Mouse (Mus musculus) forebrain, postnatal 0 days (tissue): ENCODE measurements around the gene Smyd3. TPM values are rescaled to one million over a fixed set of nuclear protein-coding genes. Genes with fewer than 3 reads are reported as not detected.

Source experiments
- ATAC-seq: fragments of 200-750 bp; cut with Nextera tagmentation; 2 replicates; pipeline ENCODE4 v1.8.0; 2017; ENCODE audit warnings: mild to moderate bottlenecking, moderate library complexity
- DNase-seq: peaks from one replicate; pipeline ENCODE4 v3.0.0-alpha.2; 2015
- H3K27ac ChIP-seq: fragments of 300-500 bp; sonication (generic); 2 replicates; pipeline ENCODE4 v1.5.1; 2014; ENCODE audit warnings: low read depth, mild to moderate bottlenecking, antibody characterized with exemption, low read length, moderate library complexity, mixed read lengths
- H3K27me3 ChIP-seq: fragments of 300-500 bp; sonication (generic); 2 replicates; pipeline ENCODE4 v1.6.1; 2014; ENCODE audit warnings: mild to moderate bottlenecking, low read length, mixed read lengths; ENCODE audit not compliant: insufficient read depth
- H3K36me3 ChIP-seq: fragments of 300-500 bp; sonication (generic); 2 replicates; pipeline ENCODE4 v1.6.1; 2014; ENCODE audit warnings: mild to moderate bottlenecking, moderate library complexity; ENCODE audit not compliant: insufficient read depth
- H3K4me1 ChIP-seq: fragments of 300-500 bp; sonication (generic); 2 replicates; pipeline ENCODE4 v1.6.1; 2014; ENCODE audit warnings: antibody characterized with exemption; ENCODE audit not compliant: insufficient read depth
- H3K4me2 ChIP-seq: fragments of 300-500 bp; sonication (generic); 2 replicates; pipeline ENCODE4 v1.6.1; 2014; ENCODE audit warnings: low read depth, mild to moderate bottlenecking, moderate library complexity
- H3K4me3 ChIP-seq: fragments of 300-500 bp; sonication (generic); 2 replicates; pipeline ENCODE4 v1.5.1; 2014; ENCODE audit warnings: low read depth, low read length, mixed read lengths
- H3K9ac ChIP-seq: fragments of 300-500 bp; sonication (generic); 2 replicates; pipeline ENCODE4 v1.6.1; 2014; ENCODE audit warnings: mild to moderate bottlenecking
- H3K9me3 ChIP-seq: fragments of 300-500 bp; sonication (generic); 2 replicates; pipeline ENCODE4 v1.6.1; 2016; ENCODE audit warnings: low read length
- CTCF ChIP-seq: sonication (generic); IDR thresholded peaks from 2 replicates; pipeline ENCODE4 v1.5.1; 2016; ENCODE audit warnings: antibody characterized with exemption, control low read depth, low read depth
- WGBS: fragments of 180-500 bp; shearing (Covaris S2); extraction: QIAGEN DNeasy Blood & Tissue Kit; methylation state at CpG from one replicate; pipeline ENCODE4 v1.1.7; 2014; 5-methylcytosine and 5-hydroxymethylcytosine counted together
- polyA plus RNA-seq: library from polyadenylated mRNA; unstranded; fragments of >200 nt; fragmentation: Nextera tagmentation; extraction: Ambion mirVana; gene quantifications from 2 replicates; pipeline ENCODE4 v1.2.1, GENCODE M21; 2015
- total RNA-seq: library from RNA; depleted of rRNA; stranded (reverse); fragments of >200 nt; gene quantifications from 2 replicates; pipeline ENCODE4 v1.2.3, GENCODE M21; 2014

Smyd3 gene
- total and polyA plus RNA-seq, 2 experiments from 2014 or later = 19.0 to 27.6 TPM

DNA sequence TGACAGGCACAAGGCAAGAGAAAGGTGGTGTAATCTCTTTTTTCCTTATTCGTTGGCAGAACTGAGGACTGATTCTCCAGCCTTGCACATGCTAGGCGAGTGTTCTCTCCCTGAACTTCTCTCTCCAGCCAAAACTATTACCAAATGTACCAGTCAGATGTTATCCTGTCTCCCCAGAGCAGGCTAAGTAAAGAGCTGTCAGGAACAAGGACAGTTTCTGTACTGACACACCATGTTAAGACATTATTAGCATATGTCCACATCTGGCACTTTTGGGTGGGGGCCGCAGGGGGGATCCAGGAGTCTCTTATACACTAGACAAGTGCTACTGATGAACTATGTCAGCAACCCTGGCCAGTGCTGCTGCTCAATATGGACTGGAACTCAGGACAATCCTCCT is 39.1 kb upstream of the Smyd3 start:
- DNase-seq (no peak), ATAC-seq (no peak)
- H3K9ac ChIP-seq = no peak overlapping the region
- WGBS = 81% methylated on average over 3 of the region's 3 CpGs
- no peak for TF ChIP-seq CTCF
- H3K27ac ChIP-seq = no peak overlapping the region
- H3K4me2 ChIP-seq = no peak overlapping the region
- no peaks in the 10 kb centered on the region for H3K4me1 ChIP-seq
- no peaks in the 10 kb centered on the region for H3K27me3 ChIP-seq
- no peak overlapping the region for H3K4me3 ChIP-seq
- H3K9me3 ChIP-seq = no peaks in the 10 kb centered on the region
- H3K36me3 ChIP-seq = no peaks in the 10 kb centered on the region

DNA sequence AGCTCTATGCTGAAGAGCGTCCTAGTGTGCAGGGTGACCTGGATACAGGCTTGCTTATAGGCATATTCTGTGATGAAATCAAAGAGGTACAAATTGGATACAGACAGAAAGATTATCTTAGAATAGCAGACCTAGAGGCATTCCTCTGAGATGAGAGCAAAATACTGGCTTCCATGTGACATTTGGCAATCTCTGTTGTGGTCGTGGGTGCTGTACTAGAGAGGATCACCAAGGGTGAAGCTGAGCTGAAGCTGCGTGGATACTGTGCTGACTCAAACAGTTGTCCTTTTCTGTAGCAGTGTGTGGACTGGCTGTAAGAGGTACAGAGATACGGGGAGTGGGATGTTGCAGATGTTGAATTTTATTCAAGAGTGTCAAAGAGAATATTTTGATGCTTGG is 36.1 kb upstream of the Smyd3 start:
- Histone ChIP-seq H3K27ac (no peak overlapping the region), H3K27me3 (no peaks in the 10 kb centered on the region), H3K4me1 (no peaks in the 10 kb centered on the region), H3K9me3 (no peaks in the 10 kb centered on the region), H3K9ac (no peak overlapping the region), H3K36me3 (no peaks in the 10 kb centered on the region), H3K4me2 (no peak overlapping the region), H3K4me3 (no peak overlapping the region)
- ATAC-seq (no peak), DNase-seq (no peak)
- no peak for TF ChIP-seq CTCF
- 78% methylated on average over 4 of the region's 4 CpGs for WGBS

DNA sequence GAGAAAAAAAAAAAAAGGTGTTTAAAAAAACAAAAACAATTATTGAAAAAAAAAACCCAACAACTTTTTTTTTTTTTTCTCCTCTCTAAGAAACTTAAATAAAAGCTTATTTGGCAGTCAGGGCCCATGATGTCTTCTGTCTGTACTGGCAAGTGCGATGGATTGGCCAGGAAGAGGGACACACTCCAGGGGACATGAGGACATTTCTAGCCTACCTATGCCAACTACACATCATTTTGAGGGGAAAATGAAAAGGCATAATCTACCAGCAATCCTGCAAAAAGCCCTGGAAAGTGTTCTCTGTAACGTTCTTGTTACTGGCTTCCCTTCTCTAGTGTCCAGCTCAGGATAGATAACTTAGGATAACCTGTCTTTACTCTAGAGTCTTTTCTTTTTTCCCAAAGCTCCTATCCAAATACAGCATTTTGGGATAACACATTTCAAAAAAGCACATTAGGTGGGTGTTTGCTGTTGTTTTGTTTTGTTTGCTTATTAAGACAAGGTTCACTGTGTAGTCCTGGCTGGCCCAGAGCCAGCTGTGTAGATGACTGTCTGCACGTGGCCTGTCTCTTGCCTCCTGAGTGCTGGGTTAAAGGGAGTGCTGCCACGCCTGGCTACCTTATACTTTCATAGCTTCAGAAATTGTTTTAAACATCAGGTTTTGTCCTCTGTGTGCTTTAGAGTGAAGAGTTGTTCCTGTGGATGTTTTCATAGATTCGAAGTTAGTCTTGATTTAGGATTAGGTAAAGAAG is 35.5 kb upstream of the Smyd3 start:
- no peaks in the 10 kb centered on the region for H3K27me3 ChIP-seq
- peaks cover 2% of the 10 kb centered on the region; the same call in 1 of the 2 replicates for H3K4me1 ChIP-seq
- no peak overlapping the region for H3K4me3 ChIP-seq
- TF ChIP-seq CTCF = no peak
- ATAC-seq (no peak), DNase-seq (no peak)
- H3K27ac ChIP-seq = no peak overlapping the region
- H3K9ac ChIP-seq = no peak overlapping the region
- H3K4me2 ChIP-seq = no peak overlapping the region
- no peaks in the 10 kb centered on the region for H3K36me3 ChIP-seq
- WGBS = 65% methylated on average over 5 of the region's 5 CpGs
- H3K9me3 ChIP-seq = no peaks in the 10 kb centered on the region

GRCm38 (mm10) chr1:179552751-179553150 is 34.9 kb upstream of the Smyd3 start:
- Histone ChIP-seq H3K36me3 (no peaks in the 10 kb centered on the region), H3K9ac (no peak overlapping the region), H3K4me3 (no peak overlapping the region), H3K9me3 (no peaks in the 10 kb centered on the region), H3K27ac (no peak overlapping the region), H3K4me2 (no peak overlapping the region), H3K4me1 (peaks cover 6% of the 10 kb centered on the region), H3K27me3 (no peaks in the 10 kb centered on the region)
- WGBS = 40% methylated on average over 7 of the region's 7 CpGs
- DNase-seq (no peak), ATAC-seq (no peak)
- TF ChIP-seq CTCF = no peak

GRCm38 (mm10) chr1:179551921-179552320 is 34.1 kb upstream of the Smyd3 start:
- TF ChIP-seq CTCF = no peak
- H3K27ac ChIP-seq = no peak overlapping the region
- DNase-seq (no peak), ATAC-seq (no peak)
- H3K9me3 ChIP-seq = no peaks in the 10 kb centered on the region
- no peak overlapping the region for H3K4me3 ChIP-seq
- WGBS = 81% methylated on average over 4 of the region's 4 CpGs
- H3K27me3 ChIP-seq = no peaks in the 10 kb centered on the region
- no peaks in the 10 kb centered on the region for H3K36me3 ChIP-seq
- no peak overlapping the region for H3K4me2 ChIP-seq
- no peak overlapping the region for H3K9ac ChIP-seq
- peaks cover 10% of the 10 kb centered on the region for H3K4me1 ChIP-seq

DNA sequence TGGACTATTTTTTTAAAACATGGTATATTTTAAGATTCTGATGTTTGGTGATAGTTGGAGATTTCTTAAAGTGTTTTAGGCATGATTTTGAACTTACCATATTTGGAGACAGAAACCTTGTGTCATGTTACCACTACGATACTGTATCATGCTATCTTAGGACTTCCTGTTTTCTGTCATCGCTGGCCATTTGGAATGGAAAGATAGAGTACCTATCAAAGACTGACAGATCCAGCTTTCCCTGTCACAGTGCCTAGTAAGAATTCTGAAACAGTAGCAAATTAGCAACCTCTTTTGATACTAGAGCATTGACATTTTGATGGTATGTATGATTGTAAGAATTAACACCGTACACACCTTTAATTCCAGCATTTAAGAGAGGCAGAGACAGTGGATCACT is 33.5 kb upstream of the Smyd3 start:
- no peaks in the 10 kb centered on the region for H3K36me3 ChIP-seq
- no peak overlapping the region for H3K9ac ChIP-seq
- DNase-seq (no peak), ATAC-seq (no peak)
- H3K27ac ChIP-seq = no peak overlapping the region
- no peak overlapping the region for H3K4me3 ChIP-seq
- H3K4me2 ChIP-seq = no peak overlapping the region
- H3K9me3 ChIP-seq = no peaks in the 10 kb centered on the region
- H3K4me1 ChIP-seq = peaks cover 10% of the 10 kb centered on the region
- no peak for TF ChIP-seq CTCF
- WGBS = 95% methylated on average over 3 of the region's 3 CpGs
- no peaks in the 10 kb centered on the region for H3K27me3 ChIP-seq

GRCm38 (mm10) chr1:179548996-179549752 is 31.3 kb upstream of the Smyd3 start:
- H3K4me3 ChIP-seq = no peak overlapping the region
- no peak for TF ChIP-seq CTCF
- H3K36me3 ChIP-seq = 0 out of 2 replicates have a peak, but pooled peaks cover 2% of the 10 kb centered on the region
- no peaks in the 10 kb centered on the region for H3K9me3 ChIP-seq
- peaks cover 17% of the 10 kb centered on the region for H3K4me1 ChIP-seq
- H3K4me2 ChIP-seq = no peak overlapping the region
- no peak for DNase-seq
- no peak for ATAC-seq
- no peaks in the 10 kb centered on the region for H3K27me3 ChIP-seq
- 93% methylated on average over 5 of the region's 5 CpGs for WGBS
- no peak overlapping the region for H3K9ac ChIP-seq
- no peak overlapping the region for H3K27ac ChIP-seq
